Mouse (Mus musculus) monocyte, adult 2 months (primary cell): ENCODE data around the gene Axin1.
"Not testable (repeated sequence)": the region's sequence is repeated elsewhere in the genome, so short reads cannot be mapped to it uniquely, and the experiment has no call there.

ENCODE experiments used
- DNase-seq, 2 experiments: peaks; one replicate each; pipeline ENCODE4 v3.0.0; 2022; ENCODE audit warnings: low spot score in 2 of 2, low read depth in 1 of 2

Axin1 gene

DNA sequence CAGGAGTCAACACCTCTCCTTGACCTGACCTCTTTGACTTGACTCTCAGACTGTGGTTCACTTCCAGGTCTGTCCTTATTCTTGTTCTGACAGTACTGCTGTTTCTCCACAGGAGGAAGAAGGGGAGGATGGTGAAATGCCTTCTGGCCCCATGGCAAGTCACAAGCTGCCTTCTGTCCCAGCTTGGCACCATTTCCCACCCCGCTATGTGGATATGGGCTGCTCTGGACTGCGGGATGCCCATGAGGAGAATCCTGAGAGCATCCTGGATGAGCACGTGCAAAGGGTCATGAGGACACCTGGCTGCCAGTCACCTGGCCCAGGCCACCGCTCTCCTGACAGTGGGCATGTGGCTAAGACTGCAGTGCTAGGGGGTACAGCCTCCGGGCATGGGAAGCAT is 49.1 kb downstream of the Axin1 start:
- DNase-seq, result no peak

DNA sequence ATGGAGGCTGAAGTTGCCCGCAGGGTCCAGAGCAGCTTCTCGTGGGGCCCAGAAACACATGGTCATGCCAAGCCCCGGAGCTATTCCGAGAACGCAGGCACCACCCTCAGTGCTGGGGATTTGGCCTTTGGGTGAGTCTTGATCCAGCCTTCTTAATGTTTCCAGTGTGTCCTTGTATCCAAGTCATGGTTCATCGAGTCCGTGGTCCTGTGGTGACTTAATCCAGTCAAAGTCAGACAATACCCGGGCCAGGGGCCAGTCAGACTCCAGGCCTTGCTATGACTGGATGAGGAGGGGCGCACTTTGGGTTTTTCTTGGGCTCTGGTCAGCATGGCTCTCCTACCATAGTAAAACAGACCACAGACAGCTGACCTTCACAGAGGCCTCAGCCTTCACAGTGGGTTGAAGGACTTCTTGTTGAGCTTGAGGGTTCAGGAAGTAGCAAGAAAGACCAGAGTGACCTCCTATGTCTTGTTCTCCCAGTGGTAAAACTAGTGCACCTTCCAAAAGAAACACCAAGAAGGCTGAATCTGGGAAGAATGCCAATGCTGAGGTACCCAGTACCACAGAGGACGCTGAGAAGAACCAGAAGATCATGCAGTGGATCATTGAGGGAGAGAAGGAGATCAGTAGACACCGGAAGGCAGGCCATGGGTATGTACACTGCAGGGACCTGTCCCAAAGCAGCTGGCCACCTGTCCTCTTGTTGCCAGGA is 49.8 kb downstream of the Axin1 start:
- no peak for DNase-seq

DNA sequence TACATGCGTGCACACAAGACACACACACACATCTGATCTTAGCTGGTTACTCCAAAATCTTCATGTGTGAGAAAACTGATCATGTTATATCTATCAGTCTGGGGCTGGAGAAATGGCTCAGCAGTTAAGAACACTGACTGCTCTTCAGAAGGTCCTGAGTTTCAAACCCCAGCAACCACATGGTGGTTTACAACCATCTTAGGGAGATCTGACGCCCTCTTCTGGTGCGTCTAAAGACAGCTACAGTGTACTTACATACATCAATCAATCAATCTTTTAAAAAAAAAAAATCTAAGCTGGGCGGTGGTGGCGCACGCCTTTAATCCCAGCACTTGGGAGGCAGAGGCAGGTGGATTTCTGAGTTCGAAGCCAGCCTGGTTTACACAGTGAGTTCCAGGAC is 53.0 kb downstream of the Axin1 start:
- DNase-seq, result not testable (repeated sequence)

DNA sequence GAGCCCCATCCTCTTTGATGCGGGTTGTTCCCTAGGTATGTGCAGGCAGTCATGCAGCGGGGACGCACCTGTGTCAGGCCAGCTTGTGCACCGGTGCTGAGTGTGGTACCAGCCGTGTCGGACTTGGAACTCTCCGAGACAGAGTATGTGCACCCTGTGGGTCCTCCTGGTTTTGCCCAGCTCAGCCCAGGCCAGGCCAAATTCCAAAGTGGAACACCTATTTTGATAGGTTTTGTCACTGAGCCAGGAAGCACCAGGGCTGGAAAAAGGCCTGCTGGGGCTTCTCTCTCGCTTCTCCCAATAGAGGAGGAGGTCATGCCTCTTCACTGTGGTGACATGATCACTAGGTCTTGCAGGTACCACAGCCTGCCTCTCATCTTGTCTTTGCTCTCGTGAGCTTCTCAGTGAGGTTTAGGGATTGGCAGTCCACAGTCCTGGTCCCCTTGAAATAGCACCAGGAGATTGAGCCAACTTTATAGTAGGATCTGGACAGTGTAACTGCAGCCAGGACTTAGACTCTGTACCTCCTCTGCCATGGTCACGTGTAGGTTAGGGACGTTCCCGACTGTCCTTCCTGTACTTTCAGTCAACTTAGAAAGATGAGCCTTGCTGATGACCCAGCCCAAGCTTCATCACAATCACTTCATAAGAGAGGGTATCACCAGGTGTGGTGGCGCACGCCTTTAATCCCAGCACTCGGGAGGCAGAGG is 54.1 kb downstream of the Axin1 start:
- DNase-seq, result no peak

DNA sequence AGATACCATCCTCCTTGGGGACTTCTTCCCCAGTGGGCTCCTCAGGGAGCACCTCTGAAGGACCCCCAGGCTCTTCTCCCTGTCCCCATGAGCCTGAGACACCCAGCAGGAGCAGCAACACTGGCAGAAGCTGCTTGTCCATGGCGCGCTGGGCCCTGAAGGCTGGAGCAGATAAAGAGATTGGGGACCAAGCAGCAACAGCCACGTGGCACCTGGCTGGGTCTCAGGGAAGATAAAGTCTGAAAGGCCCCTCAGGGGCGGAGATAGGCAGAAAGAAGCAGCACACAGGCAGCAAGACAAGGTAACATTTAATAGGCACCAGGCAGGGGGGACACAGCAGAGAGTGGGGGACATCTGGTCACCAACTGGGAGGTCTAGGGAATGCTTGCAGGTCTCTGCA is 60.4 kb downstream of the Axin1 start, which contains the start of gene Pdia2:
TSS of gene Pdia2 (minus strand) at position 196 of the 400 bp plus-strand sequence.
- no peak for DNase-seq

DNA sequence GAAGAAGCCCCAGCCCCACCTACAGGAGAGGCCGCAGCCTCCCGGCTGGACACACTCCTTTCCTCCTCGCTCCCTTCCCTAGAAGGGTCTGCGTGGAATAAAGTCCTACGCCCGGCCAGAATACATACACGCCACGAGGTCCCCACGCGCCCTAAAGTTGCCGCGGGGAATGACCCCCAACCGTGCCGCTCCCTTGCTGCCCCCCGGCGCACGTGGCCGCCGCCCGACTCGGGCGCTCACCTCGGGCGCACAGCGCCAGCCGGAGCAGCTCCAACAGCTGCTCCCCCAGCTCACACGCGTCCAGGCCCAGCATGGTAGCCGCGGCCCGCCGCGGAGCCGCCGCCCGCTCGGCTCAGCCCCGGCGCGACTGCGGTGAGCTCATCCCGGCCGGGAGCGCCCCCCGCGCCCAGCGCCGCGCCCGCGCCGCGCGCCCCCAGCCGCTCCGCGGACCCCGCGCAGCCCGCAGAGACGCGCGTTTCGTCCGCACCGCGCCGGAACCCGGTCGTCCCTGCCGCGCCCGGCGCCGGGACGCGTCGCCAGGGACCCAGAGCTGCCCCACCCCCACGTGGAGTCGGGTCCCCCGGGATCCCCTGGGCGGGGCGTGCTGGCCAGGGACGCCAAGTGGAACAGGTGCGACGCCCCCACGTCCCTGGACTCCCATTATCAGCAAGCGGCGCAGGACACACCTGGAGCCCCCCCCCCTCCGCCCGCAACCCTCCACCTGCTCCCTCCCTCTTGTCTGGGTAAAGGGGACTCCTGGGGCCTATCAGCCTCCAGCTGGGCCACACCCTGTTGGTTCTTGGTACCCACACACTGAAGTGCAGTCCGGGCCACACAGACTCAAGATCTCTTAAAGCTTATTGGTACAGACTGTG is 62.6 kb downstream of the Axin1 start:
- no peak for DNase-seq

DNA sequence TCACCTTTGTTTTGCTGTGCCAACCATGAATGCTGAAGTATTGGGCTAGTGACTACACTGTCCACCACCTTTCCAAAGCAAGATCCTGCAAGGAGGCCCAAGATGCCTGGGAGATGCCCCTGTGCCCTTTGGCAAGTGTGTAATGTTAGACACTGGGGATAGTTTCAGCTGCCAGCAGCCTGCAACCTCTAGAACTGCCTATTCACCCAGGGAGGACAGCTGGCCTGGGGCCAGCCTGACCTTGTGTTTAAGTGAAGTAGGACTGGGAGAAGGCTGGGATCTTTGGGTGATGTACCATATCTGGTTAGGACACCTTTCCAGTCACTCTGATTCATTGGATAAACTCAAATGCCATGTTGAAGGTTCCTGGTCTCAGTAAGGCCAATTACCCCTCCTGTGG is 63.5 kb downstream of the Axin1 start:
- no peak for DNase-seq

DNA sequence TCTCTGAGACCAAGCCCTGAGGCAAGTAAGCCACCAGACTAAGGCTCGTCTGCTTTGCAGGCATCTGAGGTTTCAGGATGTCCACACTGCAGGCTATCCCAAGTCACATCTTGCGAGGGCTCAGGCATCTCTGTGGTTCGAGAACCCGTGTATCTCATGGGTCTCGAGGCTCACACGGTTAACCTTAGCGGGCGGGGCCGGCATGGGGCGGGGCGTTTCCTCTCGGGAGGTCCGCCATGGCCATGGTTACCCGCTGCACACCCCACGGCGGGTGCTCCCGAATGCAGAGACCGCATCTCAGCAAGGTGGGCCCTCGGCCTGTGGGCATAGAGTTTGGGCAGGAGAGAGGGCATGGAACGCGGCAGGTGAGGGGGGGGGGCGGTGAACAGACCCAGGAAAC is 64.2 kb downstream of the Axin1 start, which contains the start of gene Rgs11:
TSS of gene Rgs11 (plus strand) at position 215 of the 400 bp plus-strand sequence.
- DNase-seq, result no peak

DNA sequence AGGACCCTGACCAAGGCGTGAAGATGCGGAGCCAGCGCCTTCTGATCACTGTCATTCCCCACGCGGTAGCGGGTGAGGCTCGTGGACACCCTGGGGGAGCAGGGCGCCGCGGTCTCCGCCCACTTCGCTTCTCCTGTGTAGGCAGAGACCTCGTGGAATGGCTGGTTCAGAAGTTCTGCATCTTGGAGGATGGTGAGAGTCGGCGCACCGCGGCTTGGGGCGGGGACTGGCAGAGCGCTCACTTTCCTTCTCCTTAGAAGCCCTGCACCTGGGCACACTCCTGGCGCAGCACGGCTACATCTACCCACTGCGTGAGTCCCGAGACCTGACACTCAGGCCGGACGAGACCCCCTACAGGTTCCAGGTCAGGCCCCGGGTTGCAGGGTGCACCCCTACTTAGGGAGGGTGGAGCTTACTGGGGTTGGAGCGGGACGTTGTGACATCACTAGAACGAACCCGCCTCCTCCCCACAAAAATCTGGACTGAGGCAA is 64.9 kb downstream of the Axin1 start:
- peak in 1 of 2 experiments; percentile 31 for DNase-seq

DNA sequence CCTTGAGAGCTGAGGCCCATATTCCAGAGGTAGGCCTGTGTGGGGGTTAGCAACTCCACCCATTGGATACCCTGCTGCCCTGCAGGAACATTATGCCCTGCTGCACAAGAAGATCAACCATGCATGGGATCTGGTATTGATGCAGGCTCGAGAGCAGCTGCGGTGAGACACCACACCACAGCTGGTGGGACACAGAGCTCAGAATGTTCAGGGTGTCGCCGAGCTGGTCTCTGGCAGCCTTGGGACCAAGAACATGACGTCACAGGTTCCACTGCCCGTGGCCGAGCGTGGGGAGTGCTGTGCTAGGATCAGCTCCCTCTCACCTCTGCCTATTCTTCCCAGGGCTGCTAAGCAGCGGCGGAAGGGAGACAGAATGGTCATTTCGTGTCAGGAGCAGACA is 66.3 kb downstream of the Axin1 start:
- no peak for DNase-seq

DNA sequence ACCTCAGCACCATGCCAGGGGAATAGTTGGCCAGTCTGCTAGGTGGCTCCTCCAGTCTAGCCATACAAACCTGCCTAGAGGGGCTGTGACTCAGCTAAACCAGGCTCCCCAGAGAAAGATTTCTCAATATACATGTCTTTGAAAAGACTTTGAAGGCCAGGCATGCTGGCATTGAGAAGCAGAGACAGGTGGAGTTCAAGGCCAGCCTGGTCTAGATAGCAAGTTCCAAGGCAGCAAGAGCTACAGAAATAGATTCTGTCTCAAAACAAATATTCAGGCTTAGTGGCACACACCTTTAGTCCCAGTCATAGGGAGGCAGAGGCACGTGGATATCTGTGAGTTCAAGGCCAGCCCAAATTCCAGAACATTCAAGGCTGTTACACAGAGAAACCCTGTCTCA is 67.9 kb downstream of the Axin1 start:
- no peak for DNase-seq

DNA sequence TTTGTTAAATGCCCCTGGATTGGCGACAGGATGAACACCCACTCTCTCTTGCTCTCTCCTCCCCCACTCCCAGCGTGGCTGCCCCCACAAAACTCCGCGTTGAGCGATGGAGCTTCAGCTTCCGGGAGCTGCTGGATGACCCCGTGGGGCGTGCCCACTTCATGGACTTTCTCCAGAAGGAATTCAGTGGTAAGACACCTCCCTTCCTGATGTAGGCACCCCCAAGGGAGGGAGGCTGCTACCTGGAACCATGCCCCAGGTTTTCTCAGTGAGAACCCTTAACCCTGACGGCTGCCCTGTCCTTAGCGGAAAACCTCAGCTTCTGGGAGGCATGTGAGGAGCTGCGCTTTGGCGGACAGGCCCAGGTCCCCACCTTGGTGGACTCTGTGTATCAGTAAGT is 69.2 kb downstream of the Axin1 start, which contains the start of gene Arhgdig:
TSS of gene Arhgdig (minus strand) at position 101 of the 400 bp plus-strand sequence.
- no peak for DNase-seq

DNA sequence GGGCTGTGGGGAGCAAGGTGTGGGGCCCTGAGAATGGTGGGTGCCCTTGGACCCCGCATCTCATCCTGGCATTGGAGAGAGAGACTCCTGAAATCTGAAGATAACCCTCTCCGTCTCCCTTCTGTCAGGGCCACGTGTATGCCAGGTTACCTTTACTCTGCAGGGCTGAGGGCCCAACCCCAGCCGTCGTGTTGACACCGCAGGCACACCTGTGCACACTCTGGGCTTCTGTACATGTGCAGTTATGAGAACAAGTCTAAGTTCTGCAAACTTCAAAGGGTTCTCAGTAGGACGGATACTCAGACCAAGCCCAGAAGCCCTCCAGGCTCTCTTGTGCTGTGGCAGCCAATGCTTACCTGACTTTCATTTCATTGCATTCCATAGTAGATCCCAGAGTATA is 73.8 kb downstream of the Axin1 start:
- no peak for DNase-seq

DNA sequence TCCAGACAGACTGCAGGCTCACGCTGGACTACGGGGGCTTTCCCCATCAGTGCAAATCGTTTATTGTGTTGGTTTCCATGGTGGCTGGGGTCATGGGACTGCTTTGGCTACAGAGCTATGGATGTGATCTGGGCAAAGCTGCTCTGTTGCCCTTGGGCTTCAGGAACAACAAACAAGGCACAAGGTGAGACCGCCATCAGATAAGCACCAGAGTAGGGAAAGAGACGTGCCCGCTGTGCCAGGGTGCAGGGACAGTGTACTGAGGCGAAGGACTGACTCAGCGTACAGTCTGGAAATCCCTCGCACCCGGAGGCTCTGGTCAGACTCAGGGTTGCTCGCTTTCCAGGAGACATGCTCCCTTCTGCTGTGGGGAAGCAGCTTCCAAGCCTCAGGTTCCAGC is 74.2 kb downstream of the Axin1 start:
- DNase-seq, result no peak

DNA sequence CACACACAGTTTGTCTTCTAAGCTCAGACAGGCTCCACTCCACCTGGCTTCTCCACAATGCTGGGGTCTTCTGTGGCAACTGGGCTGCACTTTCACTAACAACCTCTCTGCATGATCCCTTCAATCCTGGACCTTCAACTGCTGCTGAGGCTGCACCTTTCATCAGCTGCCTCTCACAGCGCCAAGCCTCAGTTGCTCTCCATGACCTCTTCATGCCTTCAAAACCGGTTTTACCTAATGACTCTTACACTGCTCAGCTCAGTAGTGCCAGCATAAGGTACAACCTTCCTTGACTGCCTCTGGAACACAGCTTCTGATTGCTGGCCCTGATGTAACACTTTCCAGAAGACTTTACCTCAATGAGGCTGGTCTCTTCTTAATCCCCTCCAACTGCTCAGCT is 83.0 kb downstream of the Axin1 start:
- DNase-seq, result no peak

DNA sequence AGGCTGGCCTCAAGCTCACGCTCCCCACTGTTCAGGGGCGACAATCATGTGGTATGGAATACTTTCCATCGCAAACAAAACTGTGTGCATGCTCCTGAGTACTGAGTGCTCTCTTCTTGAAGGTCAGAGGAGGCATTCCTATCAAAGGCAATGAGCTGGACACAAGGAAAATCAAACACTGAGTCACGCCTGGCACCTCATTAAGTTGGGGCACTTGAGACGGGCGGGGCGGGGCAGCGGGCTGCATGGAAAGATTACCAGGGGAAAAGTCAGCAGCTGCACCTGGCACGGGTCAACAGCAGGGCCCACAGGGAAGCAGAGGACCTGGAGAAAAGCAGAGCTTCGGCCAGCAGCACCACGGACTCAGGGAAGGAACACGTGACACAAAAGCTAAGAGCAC is 86.7 kb downstream of the Axin1 start:
- no peak for DNase-seq

DNA sequence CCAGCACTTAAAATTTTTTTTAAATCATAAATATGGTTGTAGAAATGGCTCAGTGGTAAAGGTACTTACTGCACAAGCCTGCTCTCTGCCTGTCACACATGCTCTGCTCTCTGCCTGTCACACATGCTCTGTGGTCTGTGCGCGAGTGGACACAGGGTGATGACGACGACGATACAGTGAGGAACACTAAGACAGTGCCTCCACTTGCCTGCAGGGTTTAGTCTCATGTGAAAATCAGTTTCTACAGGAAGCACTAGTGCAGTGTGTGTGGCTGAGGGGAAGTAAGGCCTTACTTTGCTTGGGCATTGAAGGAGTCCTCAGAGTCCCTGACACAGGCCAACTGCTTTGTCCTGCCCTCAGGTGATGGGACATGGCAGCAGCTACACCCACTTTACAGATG is 91.3 kb downstream of the Axin1 start:
- no peak for DNase-seq

DNA sequence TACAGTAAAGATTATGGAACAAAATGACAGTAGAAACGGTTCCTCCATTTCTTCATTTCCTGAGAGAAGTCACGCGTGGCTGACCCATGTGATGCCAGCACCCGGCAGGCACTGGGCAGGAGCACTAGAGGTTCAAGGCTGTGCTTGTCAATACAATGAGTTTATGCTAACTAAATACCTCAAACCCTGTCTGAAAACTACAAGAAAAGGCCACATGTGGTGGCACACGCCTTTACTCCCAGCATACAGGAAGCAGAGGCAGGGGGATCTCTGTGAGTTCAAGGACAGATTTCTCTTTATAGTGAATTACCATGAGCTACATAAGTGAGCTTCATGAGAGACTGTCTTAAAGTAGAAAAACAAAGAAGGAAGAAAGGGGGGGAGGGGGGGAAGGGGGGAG is 92.7 kb downstream of the Axin1 start:
- DNase-seq, result no peak

DNA sequence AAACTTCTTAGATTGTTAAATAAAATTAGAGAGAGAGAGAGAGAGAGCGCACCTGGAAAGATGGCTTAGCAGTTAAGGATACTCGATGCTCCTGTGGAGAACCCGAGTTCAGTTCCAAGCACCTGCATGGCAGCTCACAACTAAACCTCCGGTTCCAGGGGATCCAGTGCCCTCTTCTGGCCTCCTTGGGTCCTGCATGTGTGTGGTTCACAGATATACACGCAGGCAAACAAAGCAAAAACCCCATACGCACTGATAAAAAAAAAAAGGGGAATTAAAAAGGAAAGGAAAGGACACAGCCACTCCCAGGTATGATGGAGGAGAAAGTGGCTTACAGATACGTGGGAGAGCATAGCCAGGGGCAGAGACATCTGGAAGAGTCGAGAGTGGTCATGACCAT is 94.4 kb downstream of the Axin1 start:
- DNase-seq, result no peak

DNA sequence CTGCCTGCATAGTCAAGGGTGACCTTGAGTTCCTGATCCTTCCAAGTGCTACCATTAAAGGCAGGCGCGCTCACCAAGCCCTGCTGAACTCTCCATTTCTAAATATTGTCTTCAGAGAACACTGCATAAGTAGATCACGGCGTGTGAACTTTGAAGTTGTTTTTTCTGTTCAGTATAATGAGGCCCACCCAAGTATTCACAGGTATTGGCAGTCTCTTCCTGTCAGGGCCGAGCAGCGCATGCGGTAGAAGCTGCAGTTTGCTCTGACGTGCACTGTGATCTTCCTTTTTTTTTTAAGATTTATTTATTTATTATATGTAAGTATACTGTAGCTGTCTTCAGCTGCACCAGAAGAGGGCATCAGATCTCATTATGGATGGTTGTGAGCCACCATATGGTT is 95.9 kb downstream of the Axin1 start:
- no peak for DNase-seq

DNA sequence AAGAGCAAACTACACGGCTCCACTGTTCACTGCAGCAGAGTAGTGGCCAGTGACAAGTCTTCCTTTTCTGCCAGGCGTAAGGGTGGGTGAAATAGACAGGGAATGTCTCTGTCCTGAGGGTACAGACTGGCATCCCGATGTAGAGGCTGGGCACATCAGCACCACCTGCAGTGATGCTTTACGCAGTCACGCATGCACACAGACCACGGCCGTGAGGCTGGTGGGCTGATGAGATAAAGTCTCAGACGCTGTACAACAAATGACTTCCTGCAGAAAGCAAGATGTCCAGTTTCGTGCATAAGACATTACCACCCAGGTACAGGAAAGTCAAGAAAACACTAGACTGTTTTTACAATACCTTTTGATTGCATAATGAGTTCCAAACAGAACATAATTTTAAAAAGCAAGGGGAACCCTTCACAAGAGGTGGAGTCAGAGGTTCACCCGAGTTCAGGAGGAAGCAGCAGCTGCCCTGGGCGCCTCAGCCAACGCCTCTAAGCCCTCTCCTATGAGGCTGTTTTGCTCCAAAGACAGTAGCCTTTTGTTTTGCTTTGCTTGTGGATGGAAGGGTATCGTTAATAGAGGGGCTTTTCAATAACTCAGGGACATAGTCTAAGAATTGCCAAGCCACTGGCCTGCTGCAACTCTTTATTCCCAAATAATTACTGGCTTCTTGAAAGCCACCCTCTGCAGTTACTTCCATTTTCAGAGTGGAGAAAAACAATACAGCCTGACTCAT is 96.8 kb downstream of the Axin1 start:
- no peak for DNase-seq
